Mouse (Mus musculus) liver, embryonic 14.5 days (tissue): ENCODE data around the gene Baz2b.

Source experiments
- CTCF ChIP-seq: IDR thresholded peaks from 2 replicates; pipeline ENCODE4 v1.5.1; 2016; ENCODE audit warnings: antibody characterized with exemption, low read depth, control low read depth
- EP300 ChIP-seq: IDR thresholded peaks from 2 replicates; pipeline ENCODE4 v1.6.1; 2016; ENCODE audit warnings: antibody characterized with exemption, low read depth

- no peak for TF ChIP-seq CTCF
- TF ChIP-seq EP300: no peak
Measured at GRCm38 (mm10) chr2:60011526-60011925, 198.1 kb downstream of the Baz2b start.
